Mouse (Mus musculus) brain, embryonic 14.5 days (tissue): ENCODE data around the gene Rd3.

ENCODE experiments used
- CTCF ChIP-seq: fragments of 200-500 bp; IDR thresholded peaks from 2 replicates; pipeline ENCODE4 v1.5.1; 2012; ENCODE audit warnings: inconsistent platforms, mild to moderate bottlenecking, moderate library complexity, borderline replicate concordance; ENCODE audit not compliant: insufficient read depth, insufficient read length; ENCODE audit errors: extremely low read depth
- POLR2A ChIP-seq: fragments of 200-500 bp; IDR thresholded peaks from 2 replicates; pipeline ENCODE4 v1.6.1; 2012; ENCODE audit warnings: mild to moderate bottlenecking, inconsistent platforms, borderline replicate concordance; ENCODE audit not compliant: poor library complexity, insufficient read depth, insufficient read length, severe bottlenecking; ENCODE audit errors: extremely low read depth

- TF ChIP-seq POLR2A = no peak
- no peak for TF ChIP-seq CTCF
Measured at GRCm38 (mm10) chr1:191960946-191961345, 16.2 kb upstream of the Rd3 start.
